Mouse (Mus musculus) right cerebral cortex, postnatal 10 days (tissue): Measurements from ENCODE around the gene Gm17416.

Experiments
- DNase-seq, 2 experiments: peaks; one replicate each; pipeline ENCODE4 v3.0.0; 2021; ENCODE audit warnings: low spot score in 2 of 2

Gene Gm17416

DNA sequence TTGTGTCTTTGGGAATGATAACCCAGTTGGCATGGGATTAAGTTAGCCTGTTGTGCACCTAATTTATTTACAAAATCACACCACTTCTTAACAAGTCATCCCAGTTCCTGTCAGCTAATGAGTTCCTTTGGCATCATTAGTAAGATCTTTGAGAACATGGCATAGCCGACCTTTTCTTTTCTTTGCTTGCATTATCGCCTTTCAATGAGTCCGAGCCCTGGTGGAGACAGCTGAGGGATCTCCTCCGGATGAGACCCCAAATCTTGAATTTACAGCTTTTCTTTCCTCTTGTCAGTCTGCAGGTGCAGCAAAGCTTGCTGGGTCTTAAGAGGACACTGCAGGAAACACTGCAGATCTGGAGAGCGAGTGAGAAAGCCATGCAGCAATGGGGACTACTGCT lies at the start of gene Gm17416:
TSS of gene Gm17416 (plus strand) at position 301 of the 400 bp plus-strand sequence.
- no peak for DNase-seq

DNA sequence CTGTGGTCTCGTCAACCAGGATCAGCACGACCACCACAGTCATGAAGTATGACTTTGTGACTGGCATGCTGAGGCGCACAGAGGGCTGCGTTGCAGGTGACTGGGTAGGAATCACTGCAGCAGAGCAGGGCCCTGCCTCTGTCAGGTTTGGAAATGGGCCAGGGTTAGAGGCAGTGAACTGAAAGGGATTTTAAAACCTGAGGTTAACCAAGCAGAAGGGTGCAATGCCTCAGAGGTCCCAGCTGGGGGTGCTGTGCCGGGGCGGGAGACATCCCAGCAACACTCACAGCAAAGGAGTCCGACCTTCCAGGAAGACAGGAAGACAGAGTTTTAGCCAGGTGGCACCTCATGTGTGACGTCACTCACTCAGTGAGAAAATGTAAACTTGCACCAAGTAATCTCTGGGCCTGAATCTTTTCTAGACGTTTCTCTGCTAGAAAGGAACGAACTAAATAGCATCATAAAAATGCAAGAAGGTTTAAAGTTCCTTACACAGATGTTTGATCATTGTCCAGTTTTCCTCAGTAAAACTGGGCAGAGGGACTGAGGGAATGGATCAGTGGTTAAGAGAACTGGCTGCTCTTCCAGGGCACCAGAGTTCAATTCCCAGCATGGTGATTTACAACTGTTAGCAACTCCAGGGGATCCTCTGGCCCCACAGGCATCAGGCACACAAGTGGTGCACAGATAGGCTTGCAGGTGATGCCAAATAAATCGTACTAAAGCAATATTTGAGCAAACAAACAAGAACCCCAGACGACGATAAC lies 29.0 kb upstream of the Gm17416 start, which contains the start of gene Defb29:
TSS of gene Defb29 (minus strand) at position 155 of the 767 bp plus-strand sequence.
- no peak for DNase-seq

DNA sequence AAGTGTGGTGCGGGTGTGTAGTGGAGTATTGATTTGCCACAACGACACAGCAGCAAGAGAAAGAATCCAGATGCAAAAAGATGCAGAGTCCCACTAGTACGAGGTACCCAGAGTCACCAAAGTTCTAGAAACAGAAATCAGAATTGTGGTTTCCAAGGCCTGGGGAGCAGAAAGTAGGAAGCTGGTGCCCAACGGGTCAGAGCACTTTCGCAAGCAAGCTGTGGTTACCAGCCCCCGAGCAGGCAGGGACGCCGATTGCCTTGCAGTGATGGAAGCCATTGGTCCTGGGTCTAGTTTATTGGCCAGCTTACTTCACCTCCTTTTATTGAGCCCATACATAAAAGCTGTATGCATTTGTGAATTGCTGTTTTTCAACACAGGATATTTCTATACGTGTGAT lies 27.2 kb upstream of the Gm17416 start:
- DNase-seq = no peak

DNA sequence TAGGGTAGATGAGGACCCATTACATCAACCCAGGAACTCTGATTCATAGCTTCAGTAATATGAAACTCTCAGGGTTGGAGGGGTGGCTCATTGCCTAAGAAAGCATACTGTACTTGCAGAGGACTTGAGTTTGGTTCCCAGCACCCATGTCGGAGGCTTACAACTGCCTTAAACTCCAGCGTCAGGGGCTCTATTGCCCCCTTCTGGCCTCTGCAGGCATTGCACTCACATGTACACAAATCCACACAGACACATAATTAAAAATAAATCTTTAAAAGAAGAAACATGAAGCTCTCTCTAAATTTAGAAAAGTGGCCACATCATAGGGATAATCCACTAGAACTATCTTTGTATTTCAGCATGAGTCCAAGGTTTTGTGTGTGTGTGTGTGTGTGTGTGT lies 26.2 kb upstream of the Gm17416 start:
- no peak for DNase-seq

DNA sequence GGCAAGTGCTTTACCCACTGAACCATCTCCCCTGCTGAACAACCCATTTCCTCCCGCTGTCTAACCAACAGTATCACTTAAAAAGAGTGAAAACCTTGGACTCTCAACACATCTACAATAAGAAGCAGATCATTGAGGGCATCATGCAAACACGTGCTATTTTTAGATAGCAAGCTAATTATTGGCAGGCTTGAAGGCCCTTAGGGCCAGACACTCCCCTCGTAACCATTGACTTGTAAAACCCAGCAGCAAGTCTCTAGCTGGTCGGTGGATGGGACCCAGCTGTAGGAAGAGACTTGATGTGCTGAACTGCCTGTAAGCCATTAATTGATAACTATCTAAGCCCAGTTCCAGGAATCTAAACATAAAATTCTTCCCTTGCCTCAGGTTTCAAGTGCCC lies 25.7 kb upstream of the Gm17416 start:
- DNase-seq = no peak

DNA sequence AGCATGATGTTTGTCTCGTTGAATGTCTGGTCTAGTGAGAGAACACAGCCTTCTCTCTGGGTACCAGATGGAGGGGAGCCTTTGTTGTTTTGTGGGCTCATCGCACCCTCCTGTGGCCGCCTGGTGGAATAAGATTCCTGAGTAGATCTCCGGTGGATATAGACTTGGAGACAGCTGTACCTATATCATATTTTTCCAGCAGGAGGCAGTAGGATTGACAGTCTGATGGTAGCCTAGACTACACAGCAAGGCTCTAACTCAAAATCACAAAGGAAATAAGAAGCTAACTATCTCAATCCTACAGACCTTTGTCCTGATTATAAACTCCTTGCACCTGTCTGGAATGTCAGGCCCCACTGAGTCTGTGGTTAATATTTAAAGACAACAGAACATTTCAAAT lies 24.4 kb upstream of the Gm17416 start:
- peak; percentile 83 to 84 for DNase-seq

DNA sequence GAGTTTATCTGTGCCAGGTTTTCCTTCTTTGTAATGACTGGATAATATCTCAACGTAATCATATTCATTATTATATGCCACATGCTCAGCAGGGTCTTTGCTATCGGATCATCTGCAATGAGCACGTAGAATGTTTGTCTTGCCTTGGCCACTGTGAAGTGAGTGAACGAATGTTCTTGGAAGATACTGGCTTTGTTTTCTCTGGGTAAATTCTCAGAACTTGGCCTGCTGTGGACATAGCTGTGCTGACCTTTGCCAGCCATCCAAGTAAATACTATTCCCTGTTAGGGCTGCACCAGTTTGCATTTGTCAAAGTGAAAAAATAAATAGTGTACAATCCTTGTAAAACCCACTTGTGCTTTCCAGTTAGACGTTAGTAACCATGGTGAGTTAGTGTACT lies 21.0 kb upstream of the Gm17416 start:
- no peak for DNase-seq

DNA sequence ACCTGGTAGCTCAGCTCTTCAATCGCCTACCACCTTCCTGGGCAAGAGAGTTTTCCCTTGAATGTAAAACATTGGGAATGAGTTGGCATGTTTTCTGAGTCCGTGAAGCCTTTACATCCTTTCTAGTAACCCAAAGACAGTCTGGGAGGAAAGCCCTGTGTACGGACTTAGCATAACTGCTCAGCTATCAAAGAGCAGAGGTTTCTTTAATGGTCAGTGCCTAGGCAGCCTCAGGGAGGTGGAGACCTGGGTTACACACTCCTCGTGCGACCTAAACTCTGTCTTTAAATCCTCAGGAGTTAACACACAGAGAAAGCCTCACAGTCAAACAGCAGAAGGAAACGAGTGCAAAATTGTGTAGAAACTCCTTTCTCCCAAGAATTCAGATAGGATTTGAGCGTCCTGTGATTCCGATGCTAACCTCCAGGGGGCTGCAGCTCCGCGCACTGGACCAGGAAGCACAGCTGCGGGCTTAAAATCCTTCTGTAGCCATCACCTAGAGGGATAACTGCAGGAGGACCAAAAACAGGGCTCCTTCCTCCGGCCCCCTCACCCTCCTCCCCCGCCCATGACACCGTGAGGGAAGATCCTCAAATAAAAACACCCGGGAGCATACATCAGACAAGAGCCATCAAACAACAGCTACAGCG lies 15.2 kb upstream of the Gm17416 start:
- DNase-seq = peak; percentile 72 to 78

DNA sequence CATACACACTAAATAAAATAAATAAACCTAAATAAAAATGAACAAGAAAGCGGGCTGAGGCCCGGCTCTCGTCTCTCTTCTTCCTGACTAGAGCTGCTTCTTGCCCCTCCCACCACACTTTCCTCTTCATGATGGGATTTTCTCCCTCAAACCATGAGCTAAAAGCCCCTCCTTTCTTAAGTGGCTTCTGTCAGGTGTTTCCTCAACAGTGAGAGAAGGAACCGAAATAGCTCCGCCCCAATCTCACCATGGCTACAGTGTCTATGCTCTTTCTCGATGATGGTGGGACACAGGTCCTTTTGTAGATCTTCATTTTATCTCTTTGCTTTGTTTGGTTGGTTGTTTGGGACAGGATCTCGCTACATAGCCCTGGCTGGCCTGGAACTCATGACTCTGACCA lies 12.5 kb upstream of the Gm17416 start:
- DNase-seq = no peak

DNA sequence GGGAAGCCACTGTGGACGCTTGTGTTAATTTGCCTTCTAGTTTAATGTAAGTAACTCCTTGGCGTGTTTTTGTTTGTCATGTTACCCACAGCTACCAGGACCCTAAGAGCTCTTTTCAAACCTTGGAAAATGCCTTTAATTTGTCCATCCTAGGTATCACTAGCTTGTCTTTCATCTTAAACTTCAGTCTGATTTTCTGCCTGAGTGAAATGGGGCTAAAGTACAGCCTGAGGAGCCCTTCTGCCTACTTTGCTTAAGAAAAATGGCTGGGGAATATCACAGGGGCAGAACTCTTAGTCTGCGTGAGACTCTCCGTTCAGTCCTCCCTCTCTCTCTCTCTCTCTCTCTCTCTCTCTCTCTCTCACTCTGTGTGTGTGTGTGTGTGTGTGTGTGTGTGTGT lies 743 bp downstream of the Gm17416 start:
- no peak for DNase-seq

DNA sequence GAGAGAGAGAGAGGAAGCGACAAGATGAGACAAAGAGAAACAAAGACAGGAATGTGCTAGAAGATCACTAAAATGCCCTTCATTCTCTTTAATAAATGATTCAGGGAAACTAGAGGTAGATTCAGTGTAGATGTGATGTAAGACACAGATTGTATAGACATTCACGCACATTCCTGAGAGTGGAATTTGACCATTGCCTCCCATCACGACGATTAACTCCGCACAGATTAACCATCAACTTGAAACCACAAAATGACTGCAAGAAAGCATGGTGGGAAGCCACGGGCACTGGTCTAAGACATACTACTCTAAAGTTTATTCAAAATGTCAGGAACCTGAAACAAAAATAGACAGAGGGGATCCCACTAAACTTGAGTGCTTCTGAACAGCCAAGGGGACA lies 1.2 kb downstream of the Gm17416 start:
- DNase-seq = no peak

DNA sequence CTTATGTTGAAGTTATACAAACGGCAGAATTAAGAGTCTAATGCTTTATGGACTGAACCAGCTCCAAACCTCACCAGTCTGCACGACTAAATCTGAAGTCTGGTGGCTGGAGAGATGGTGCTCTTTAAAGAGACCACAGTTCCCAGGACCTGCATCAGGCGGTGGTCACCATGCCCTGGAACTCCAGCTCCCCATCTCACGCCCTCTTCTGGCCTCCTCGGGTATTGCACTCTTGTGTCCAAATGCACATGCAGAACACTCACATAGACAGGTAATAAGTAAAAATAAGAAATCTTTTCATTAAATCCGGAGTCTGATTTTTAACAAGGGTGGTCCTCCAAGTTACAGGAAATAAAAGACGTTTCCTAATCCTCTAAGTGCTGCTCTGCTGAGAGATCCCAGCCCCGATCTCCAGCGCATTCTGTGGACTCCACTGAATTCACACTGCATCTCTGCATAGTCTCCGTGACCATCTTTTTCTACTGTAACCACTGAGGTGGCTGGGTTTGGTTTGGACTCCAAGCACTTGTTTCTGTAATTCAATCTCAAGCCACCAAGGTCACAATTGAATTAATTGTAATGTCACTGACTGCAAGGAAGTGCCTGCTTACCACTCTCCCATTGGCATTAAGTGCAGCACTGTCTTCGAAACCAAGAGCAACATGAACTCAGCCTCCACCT lies 3.1 kb downstream of the Gm17416 start, which contains the start of gene Defb21:
TSS of gene Defb21 (plus strand) at position 631 of the 681 bp plus-strand sequence.
- no peak for DNase-seq

DNA sequence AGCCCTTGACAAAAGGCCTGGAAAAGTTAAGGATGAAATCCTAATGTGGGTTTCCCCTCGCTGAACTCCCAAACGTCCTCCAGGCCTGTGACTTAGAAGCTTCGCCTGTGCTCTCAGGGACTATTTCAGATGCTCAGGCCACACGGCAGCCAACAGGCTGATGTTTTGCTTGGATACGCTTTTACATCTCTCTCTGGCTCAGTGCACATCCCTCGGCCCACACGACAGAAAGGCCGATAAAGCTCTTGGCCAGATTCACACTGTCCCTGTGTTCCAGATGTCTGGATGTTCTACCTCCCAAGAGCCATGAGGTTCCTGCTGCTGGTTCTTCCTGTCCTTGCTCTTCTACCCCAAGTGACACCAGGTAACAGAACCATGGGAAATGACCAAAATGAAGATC lies 4.3 kb downstream of the Gm17416 start:
- no peak for DNase-seq

DNA sequence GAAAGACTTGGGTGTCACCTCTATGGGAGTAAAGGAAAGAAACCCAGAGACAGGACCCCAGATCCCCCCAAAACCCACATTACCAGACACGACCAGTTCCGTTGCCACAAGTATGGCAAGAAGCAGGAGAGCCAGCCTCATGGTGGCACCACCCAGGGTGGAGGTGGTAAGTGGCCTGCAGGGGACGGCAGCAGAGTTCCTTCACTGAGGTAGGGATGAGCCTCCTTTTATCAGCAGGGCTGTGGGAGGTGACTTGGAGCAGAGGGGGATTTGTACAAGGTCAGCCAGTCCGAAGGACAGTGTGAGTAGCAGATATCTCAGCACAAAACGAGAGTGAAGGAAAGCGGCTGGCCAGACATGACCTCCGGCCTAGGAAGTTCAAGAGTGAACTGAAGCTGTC lies 11.0 kb downstream of the Gm17416 start, which contains the start of gene Defb19:
TSS of gene Defb19 (minus strand) at position 206 of the 400 bp plus-strand sequence.
- no peak for DNase-seq

DNA sequence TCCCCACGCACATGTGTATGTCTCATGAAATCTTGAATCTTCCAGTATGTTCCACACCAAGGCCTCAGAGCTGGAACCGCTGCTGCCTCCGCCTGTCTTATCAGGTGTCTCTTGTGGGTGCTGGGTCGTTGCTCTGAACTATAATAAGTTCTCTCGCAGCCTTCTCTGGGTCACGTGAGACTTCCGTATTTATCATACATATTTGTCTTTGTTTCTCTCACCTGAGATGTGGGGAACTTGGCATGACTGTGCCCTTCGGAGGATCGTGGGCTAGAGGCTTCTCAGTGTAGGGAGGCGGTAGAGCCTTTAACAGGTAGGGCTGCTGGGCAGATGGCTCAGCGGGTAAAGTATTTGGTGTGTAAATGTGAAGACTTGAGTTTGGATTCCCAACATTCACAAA lies 11.5 kb downstream of the Gm17416 start:
- DNase-seq = no peak

DNA sequence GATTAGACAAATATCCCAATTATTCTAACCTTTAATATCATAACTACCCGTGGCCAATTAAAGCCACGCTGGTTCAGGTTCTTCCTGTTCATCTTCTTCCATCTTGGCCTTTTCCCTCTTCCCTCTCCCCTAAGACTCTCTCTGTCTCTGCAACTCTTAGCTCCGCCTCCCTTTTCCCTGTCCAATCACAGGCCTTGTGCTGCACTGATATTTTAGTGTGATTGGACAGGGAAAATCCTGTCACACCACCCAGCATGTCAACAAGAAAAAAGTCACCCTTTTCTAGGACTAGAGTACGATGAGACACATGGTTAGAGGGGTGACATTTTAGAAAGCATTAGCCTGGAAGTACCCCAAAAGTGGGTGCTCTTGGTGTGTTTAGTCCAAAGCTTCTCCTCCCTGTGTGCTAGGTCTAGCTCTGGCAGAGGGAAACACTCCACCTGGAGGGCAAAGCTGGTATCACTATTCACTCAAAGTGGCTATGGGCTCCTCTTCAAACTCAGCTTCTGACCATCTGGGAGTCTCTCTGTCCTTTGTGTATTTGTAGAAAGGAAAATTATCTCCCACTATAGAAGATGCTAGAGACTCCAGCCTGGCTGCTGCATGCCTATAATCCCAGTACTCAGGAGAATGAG lies 17.9 kb downstream of the Gm17416 start:
- no peak for DNase-seq

DNA sequence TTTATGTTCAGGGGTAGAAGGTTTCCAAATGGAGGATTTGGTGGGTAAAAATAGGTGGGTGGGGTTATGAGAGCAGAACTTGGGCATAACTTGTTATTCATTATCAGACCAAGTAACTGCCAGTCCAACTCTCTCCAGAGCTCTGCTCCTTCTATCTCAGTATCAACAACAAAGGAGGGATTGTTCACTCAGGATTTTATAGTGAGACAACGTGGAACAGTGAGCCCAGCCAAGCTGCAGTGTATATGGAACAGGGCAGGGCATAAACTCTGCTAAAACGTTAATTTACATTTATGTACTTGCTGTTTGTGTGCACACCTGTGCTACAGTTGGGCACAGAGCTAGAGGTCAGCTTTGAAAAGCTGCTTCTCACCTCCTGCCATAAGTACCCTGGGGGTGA lies 19.3 kb downstream of the Gm17416 start:
- DNase-seq = no peak

DNA sequence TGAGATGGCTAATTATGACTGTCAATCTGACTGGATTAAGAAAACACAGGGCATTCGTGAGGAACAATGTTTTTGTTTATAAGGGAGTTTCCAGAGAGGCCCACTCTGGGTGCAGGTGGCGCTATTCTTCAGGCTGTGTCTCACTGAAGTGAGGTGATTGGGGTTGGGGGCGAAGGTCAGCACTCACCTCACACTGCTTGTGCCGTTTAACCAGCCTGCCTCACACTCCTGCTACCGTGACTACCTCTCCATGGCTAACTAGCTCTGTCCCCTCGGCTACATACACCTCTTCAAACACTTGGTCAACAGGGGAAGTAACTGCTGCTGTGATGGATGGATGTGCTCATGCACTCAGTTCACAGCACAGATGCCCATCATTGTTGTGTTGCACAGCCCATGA lies 19.9 kb downstream of the Gm17416 start:
- DNase-seq = no peak

DNA sequence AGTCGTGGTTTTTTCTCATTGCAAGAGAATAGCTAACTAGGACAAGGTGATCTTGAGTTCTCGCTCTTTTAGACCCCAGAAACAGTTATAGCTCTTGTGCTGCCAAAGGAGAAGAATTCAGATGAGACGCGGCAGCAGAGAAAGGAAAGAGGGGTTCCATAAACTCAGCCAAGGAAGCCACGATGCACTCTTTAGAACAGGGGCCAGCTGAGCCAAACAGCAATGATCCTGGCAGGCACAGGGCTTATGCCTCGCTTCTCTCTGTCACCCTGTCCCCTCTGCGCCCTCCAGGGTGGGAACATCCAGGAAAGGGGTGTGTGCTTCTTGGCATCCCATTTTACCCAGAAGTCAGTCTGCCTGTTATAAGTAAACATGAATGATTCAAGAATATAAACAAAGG lies 30.2 kb downstream of the Gm17416 start, which contains the start of gene Defb45:
TSS of gene Defb45 (minus strand) at position 101 of the 400 bp plus-strand sequence.
- DNase-seq = no peak

DNA sequence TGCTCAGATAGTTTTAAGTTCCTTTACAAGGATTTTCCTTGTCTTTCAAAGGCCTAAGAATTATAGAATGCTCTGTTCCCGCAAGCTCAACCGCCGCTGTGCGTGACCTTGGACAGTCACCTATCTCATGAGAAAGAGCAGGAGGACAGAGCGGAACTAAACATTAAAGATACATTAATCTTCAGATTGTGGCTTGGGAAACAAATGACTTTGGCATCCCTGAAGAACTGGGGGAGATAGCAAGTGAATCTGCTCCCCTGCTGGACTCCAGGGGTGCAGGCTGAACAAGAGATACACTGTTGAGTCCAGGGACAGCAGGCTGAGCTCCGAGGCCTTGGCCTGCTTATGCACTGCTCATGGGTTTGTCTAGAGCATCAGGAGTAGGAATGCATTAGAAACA lies 30.9 kb downstream of the Gm17416 start:
- DNase-seq = no peak

DNA sequence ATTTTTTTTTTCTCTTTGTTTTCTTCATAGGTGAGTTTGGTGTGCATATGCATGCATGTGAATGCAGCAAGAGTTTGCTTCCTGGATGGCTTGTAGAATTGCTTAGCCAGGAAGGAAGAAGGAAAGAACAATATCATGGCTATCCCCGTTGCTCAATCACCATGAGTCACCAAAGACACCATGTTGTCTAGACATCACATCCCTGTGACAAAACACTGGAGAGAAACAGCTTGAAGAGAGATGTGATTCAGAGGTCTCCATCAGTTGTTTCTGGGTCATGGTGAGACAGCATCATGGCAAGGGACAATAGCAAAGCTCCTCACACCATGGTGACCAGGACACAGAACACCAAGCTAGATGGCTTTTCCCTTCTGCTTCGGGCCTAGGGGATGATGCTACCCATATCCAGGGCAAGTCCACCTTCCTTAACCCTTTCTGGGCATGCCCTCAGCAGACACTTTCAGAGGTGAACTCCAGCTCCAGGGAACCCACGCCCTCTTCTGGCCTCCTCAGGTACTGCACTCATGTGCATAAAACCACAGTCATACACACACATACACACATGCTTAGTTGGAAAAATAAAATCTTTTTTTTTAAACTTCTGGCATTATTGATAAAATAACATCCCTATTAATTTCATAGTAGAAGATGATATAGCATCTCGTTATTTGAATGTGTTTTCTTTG lies 32.3 kb downstream of the Gm17416 start:
- no peak for DNase-seq

DNA sequence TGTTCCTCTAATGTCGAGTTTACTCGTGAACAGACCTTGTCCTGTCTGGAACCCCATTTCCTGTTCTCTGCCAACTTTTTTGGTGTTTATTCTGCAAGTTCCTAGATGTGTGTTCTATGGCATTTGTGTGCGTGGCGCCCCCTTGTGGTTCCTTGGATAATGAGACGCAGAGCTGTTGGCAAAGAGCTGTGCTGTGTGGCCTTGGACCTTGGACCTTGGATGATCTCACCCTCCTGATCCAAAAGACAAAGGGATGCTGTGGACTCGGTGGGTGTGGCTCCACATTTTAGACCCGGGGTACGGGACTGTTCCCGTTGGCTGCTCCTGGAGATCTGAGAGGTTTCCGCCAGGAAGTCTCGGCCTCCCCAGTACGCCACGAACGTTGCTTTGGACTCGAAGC lies 34.9 kb downstream of the Gm17416 start, which contains the start of gene Defb36:
TSS of gene Defb36 (plus strand) at position 271 of the 400 bp plus-strand sequence.
- DNase-seq = no peak
